Mouse (Mus musculus): ENCODE results near the gene Mfsd11. TPM values are rescaled to one million over a fixed set of nuclear protein-coding genes. Genes with fewer than 3 reads are reported as not detected.

Mfsd11 gene
- total and polyA plus RNA-seq, 3 experiments, result 25.4 to 25.7 TPM; not detected in 1

DNA sequence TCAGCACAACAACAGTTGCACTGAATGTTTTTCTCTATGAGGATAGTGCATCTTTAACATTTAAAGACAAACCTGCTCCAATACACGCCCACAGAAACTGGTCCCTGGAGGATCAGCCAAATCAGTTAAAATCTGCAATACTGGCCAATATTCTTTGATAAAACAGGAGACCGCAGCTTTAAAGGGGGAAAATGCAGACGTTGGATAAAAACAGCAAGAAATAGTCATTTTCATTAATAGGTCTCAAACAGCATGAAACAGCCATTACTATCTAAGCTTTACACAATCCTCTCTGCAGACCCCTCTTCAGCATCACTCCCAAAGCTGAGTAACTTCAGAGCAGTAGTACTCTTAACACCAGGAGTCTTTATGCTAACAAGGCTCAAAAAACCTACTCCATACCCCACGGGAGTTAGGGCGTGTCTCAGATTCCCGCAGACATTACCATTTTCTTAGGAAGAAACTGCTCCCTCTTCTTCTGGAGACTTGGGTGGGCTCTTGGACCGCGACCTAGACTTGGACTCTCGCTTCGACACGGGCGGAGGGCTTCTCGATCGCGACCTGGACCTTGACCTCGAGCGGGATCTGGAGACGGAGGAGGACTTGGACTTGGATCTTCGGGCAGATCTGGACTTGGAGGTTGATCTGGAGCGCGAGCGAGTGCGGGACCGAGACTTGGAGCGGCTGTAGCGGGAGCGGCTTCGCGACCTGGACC is 507 bp upstream of the Mfsd11 start (continued):
- no peak for TF ChIP-seq USF2 (IDR thresholded peaks at IDR 0.05; ENCODE audit: borderline replicate concordance in 1 of 2, insufficient read depth in 1 of 2, low read depth in 1 of 2, low read length in 2 of 2)
- TF ChIP-seq SIN3A (IDR thresholded peaks at IDR 0.05; ENCODE audit: low read length), result peak; percentile 25
- TF ChIP-seq E2F4 (IDR thresholded peaks at IDR 0.05; ENCODE audit: borderline replicate concordance, low read depth, low read length), result no peak
- no peak for TF ChIP-seq TAL1 (IDR thresholded peaks at IDR 0.05; ENCODE audit: low read length)
- peak; percentile 20; the same call in 1 of the 2 replicates for TF ChIP-seq CHD1 (IDR thresholded peaks at IDR 0.05; ENCODE audit: low read depth, low read length)
- TF ChIP-seq POLR2AphosphoS2 (IDR thresholded peaks at IDR 0.05; ENCODE audit: low read length), result no peak; the same call in 1 of the 2 replicates
- TF ChIP-seq ZMIZ1 (IDR thresholded peaks at IDR 0.05; ENCODE audit: low read depth, low read length), result no peak; the same call in none of the 2 replicates
- no peak for TF ChIP-seq KAT2A (conservative IDR thresholded peaks at IDR 0.05; ENCODE audit: low read depth, low read length)
- no peak for TF ChIP-seq RAD21 (IDR thresholded peaks at IDR 0.05; ENCODE audit: low read depth, low read length)
- no peak for TF ChIP-seq ELF1 (IDR thresholded peaks at IDR 0.05; ENCODE audit: low read depth, low read length)
- no peak for TF ChIP-seq GABPA (IDR thresholded peaks at IDR 0.05; ENCODE audit: low read depth, low read length)
- TF ChIP-seq MEF2A (IDR thresholded peaks at IDR 0.05; ENCODE audit: extremely low read depth, insufficient replicate concordance, low read depth, low read length, poor library complexity, severe bottlenecking), result no peak
- no peak for TF ChIP-seq SMC3 (IDR thresholded peaks at IDR 0.05; ENCODE audit: low read depth, low read length)
- 0 out of 2 replicates have a peak, but pooled peaks have one; percentile 10 for TF ChIP-seq MYC (IDR thresholded peaks at IDR 0.05; ENCODE audit: low read depth, low read length)
- TF ChIP-seq NRF1 (IDR thresholded peaks at IDR 0.05; ENCODE audit: insufficient read depth, low read depth, low read length, poor library complexity, severe bottlenecking), result no peak
- no peak for TF ChIP-seq MAX (IDR thresholded peaks at IDR 0.05; ENCODE audit: low read length)
- no peak for TF ChIP-seq POLR2AphosphoS5 (IDR thresholded peaks at IDR 0.05; ENCODE audit: borderline replicate concordance, low read depth, low read length)
- no peak for TF ChIP-seq CTCF (IDR thresholded peaks at IDR 0.05 in 2 of 3, conservative IDR thresholded peaks at IDR 0.05 in 1 of 3; ENCODE audit: control insufficient read depth in 1 of 3, insufficient read depth in 1 of 3, low read depth in 2 of 3, low read length in 3 of 3, poor library complexity in 1 of 3, severe bottlenecking in 1 of 3)
- TF ChIP-seq USF1 (IDR thresholded peaks at IDR 0.05; ENCODE audit: low read depth, low read length), result no peak
- TF ChIP-seq MYB (IDR thresholded peaks at IDR 0.05; ENCODE audit: low read depth, low read length), result no peak
- TF ChIP-seq ETS1 (IDR thresholded peaks at IDR 0.05; ENCODE audit: low read depth, low read length), result no peak

DNA sequence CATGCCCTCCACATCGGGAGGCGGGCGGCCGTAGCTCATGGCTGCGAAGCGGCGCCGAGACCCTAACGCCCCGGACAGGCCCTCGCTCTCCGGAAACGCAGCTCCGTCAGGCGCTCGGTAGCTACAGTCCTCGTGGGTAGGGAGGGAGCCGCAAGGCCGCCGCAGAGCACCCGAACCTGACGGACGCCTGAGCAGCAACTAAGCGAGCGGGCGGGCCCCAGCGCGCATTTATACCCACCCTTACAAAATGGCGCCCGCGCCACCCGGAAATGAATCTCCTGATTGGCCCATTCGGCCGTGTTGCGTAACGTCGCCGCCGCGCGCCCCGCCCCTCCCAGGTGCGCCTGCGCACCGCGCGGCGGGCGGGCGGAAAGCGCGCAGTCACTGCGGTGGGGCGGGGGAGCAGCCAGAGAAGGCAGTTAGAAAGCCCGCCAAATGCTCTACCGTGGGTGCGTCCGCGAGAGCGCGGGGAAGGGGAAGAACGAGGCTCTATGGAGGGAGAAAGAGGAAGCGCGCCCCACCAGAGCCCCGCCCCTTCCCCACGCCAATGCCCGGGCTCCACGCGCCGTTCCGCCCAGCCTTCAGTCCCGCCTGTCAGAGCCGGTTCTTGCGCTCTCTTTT is 761 bp downstream of the Mfsd11 start, which contains the start of gene Srsf2:
Gene Srsf2 (minus strand): TSS at position 204 of the 621 bp plus-strand sequence.
- H3K9ac ChIP-seq (ENCODE audit: control insufficient read depth, low read depth, low read length, poor library complexity, severe bottlenecking), result peak within 1 kb of the TSS; percentile 100
- H3K36me3 ChIP-seq (ENCODE audit: control insufficient read depth in 1 of 2, insufficient read depth in 2 of 2, low read length in 2 of 2), result peaks cover 21 to 37% of the 10 kb centered on the region in 2 experiments
- peak within 1 kb of the TSS; percentile 100 for H3K27ac ChIP-seq (ENCODE audit: control insufficient read depth, low read depth, low read length)
- no peaks in the 10 kb centered on the region for H3K27me3 ChIP-seq (ENCODE audit: control insufficient read depth in 1 of 2, insufficient read depth in 2 of 2, low read length in 2 of 2)
- peaks cover 49% of the 10 kb centered on the region for H3K79me2 ChIP-seq (ENCODE audit: control insufficient read depth, insufficient read depth, low read length, poor library complexity)
- H3K4me1 ChIP-seq (ENCODE audit: control insufficient read depth in 1 of 2, insufficient read depth in 2 of 2, low read length in 2 of 2), result peaks cover 6 to 12% of the 10 kb centered on the region in 2 experiments
- peak; percentile 99 for DNase-seq (ENCODE audit: low read depth, low spot score)
- H3K4me3 ChIP-seq (ENCODE audit: control insufficient read depth in 1 of 2, insufficient read depth in 1 of 2, low read depth in 2 of 2, low read length in 2 of 2), result peak within 1 kb of the TSS; percentile 91 to 100
- H3K9me3 ChIP-seq (replicated peaks; ENCODE audit: insufficient read depth, low read length), result no peaks in the 10 kb centered on the region
- TF ChIP-seq USF1 (IDR thresholded peaks at IDR 0.05; ENCODE audit: low read depth, low read length), result peak; percentile 32; the same call in 1 of the 2 replicates
- TF ChIP-seq MYB (IDR thresholded peaks at IDR 0.05; ENCODE audit: low read depth, low read length), result peak; percentile 83
- no peak for TF ChIP-seq MAFK (IDR thresholded peaks at IDR 0.05; ENCODE audit: borderline replicate concordance, low read depth, low read length)
- peak; percentile 89 for TF ChIP-seq ELF1 (IDR thresholded peaks at IDR 0.05; ENCODE audit: low read depth, low read length)
- no peak for TF ChIP-seq USF2 (IDR thresholded peaks at IDR 0.05; ENCODE audit: borderline replicate concordance in 1 of 2, insufficient read depth in 1 of 2, low read depth in 1 of 2, low read length in 2 of 2)
- peak; percentile 76 for TF ChIP-seq KAT2A (conservative IDR thresholded peaks at IDR 0.05; ENCODE audit: low read depth, low read length)
- TF ChIP-seq HCFC1 (IDR thresholded peaks at IDR 0.05; ENCODE audit: low read depth, low read length), result peak; percentile 82
- peak; percentile 97 to 98 for TF ChIP-seq POLR2A (IDR thresholded peaks at IDR 0.05; ENCODE audit: control insufficient read depth in 1 of 2, insufficient read depth in 1 of 2, low read depth in 1 of 2, low read length in 2 of 2, poor library complexity in 1 of 2)
- TF ChIP-seq UBTF (IDR thresholded peaks at IDR 0.05; ENCODE audit: borderline replicate concordance, insufficient read depth, low read depth, low read length), result peak; percentile 92; the same call in 1 of the 2 replicates
- TF ChIP-seq MEF2A (IDR thresholded peaks at IDR 0.05; ENCODE audit: extremely low read depth, insufficient replicate concordance, low read depth, low read length, poor library complexity, severe bottlenecking), result no peak
- TF ChIP-seq MYC (IDR thresholded peaks at IDR 0.05; ENCODE audit: low read depth, low read length), result peak; percentile 66; the same call in 1 of the 2 replicates
- TF ChIP-seq E2F4 (IDR thresholded peaks at IDR 0.05; ENCODE audit: borderline replicate concordance, low read depth, low read length), result peak; percentile 97
- no peak; the same call in 1 of the 2 replicates for TF ChIP-seq ETS1 (IDR thresholded peaks at IDR 0.05; ENCODE audit: low read depth, low read length)
- TF ChIP-seq RAD21 (IDR thresholded peaks at IDR 0.05; ENCODE audit: low read depth, low read length), result no peak
- peak; percentile 98 for TF ChIP-seq TBP (IDR thresholded peaks at IDR 0.05; ENCODE audit: low read depth, low read length)
- TF ChIP-seq CHD1 (IDR thresholded peaks at IDR 0.05; ENCODE audit: low read depth, low read length), result no peak
- TF ChIP-seq ZKSCAN1 (IDR thresholded peaks at IDR 0.05; ENCODE audit: low read depth, low read length), result no peak
- TF ChIP-seq POLR2AphosphoS2 (IDR thresholded peaks at IDR 0.05; ENCODE audit: low read length), result peak; percentile 100
- TF ChIP-seq NELFE (IDR thresholded peaks at IDR 0.05; ENCODE audit: low read depth, low read length), result peak; percentile 100
- no peak for TF ChIP-seq GATA1 (IDR thresholded peaks at IDR 0.05; ENCODE audit: low read depth, low read length)
- peak; percentile 89 for TF ChIP-seq SIN3A (IDR thresholded peaks at IDR 0.05; ENCODE audit: low read length)
